Mouse (Mus musculus): ENCODE results near the gene Sdha. TPM values are rescaled to one million over a fixed set of nuclear protein-coding genes. Genes with fewer than 3 reads are reported as not detected.

The Sdha gene
- total and polyA plus RNA-seq, 3 experiments, result 120 to 249 (median 161) TPM

DNA sequence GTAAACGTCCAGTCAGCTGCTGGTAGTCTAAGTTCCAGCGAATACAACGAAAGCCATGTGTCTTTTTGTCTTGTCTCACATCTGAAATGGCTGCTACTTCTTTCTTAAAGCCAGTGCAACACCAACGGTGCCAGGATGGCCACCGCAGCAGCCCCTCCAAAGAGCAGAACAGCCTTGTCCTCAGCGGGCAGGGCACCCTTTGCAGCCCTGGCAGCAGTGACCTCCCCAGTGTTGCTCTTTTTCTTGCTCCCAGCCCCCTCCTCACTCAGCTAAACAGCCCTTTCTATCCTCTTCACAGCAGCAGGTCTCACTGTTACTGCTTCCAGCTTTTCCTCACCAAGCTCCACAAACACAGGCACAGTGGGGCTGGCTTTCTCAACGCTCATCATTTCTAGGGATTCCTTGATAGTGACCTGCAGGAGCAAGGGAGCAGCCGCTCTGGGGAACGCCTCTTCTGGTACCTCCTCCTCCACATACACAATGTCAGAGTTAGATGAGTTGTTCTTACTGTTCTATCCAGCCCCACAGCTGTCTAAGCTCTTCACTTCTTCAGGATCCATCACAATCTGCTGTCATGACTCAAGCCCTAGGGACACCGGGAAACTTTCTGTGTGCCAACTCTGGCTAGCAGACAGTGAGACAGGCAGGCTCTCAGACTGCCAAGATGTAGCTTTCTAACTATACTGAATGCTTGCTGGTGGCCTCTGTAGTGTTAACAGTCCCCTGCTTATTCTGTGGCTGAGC, 31.6 kb upstream of the Sdha start:
- no peaks in the 10 kb centered on the region for H3K4me1 ChIP-seq (ENCODE audit: control insufficient read depth in 1 of 2, insufficient read depth in 2 of 2)
- H3K4me2 ChIP-seq (ENCODE audit: insufficient read depth, low read depth, poor library complexity, severe bottlenecking), result no peak overlapping the region
- no peaks in the 10 kb centered on the region for H3K27me3 ChIP-seq (replicated peaks)
- H3K4me3 ChIP-seq (replicated peaks in 1 of 3; ENCODE audit: low read depth in 2 of 3, low read length in 2 of 3, poor library complexity in 1 of 3), result no peak overlapping the region
- no peak overlapping the region for H3K9ac ChIP-seq (ENCODE audit: insufficient read depth, low read depth)
- peaks cover 0 to 17% of the 10 kb centered on the region in 2 experiments for H3K36me3 ChIP-seq (replicated peaks in 1 of 2; ENCODE audit: control insufficient read depth in 1 of 2, insufficient read depth in 1 of 2, low read length in 1 of 2)
- no peaks in the 10 kb centered on the region for H3K9me3 ChIP-seq (replicated peaks; ENCODE audit: low read length)
- DNase-seq (ENCODE audit: extremely low read depth), result no peak
- dilution Hi-C loops (cut with MboI; ENCODE audit: extremely low pct_ligation_motif_present, extremely low pct_unique_long_range_greater_than_20kb, low sequenced_read_pairs) (no loop called here), in situ Hi-C loops (cut with MboI; ENCODE audit: low pct_ligation_motif_present, low pct_unique_long_range_greater_than_20kb, low sequenced_read_pairs) (no loop called here)
- H3K27ac ChIP-seq (ENCODE audit: insufficient read depth, low read depth), result no peak overlapping the region
- no peaks in the 10 kb centered on the region for H3K79me2 ChIP-seq (replicated peaks; ENCODE audit: control insufficient read depth, extremely low read depth, insufficient read depth, poor library complexity, severe bottlenecking)
- TF ChIP-seq RAD21 (IDR thresholded peaks at IDR 0.05; ENCODE audit: low read depth, low read length), result no peak
- no peak for TF ChIP-seq HCFC1 (IDR thresholded peaks at IDR 0.05; ENCODE audit: low read depth, low read length)
- TF ChIP-seq E2F4 (IDR thresholded peaks at IDR 0.05; ENCODE audit: insufficient replicate concordance, low read depth, low read length), result no peak
- no peak for TF ChIP-seq RCOR1 (conservative IDR thresholded peaks at IDR 0.05; ENCODE audit: low read depth, low read length)
- no peak for TF ChIP-seq TCF12 (IDR thresholded peaks at IDR 0.05; ENCODE audit: low read depth, low read length)
- no peak for TF ChIP-seq GABPA (IDR thresholded peaks at IDR 0.05; ENCODE audit: insufficient replicate concordance, low read depth, low read length)
- no peak for TF ChIP-seq ELF1 (IDR thresholded peaks at IDR 0.05; ENCODE audit: low read depth, low read length)
- no peak for TF ChIP-seq CHD2 (IDR thresholded peaks at IDR 0.05; ENCODE audit: low read length)
- no peak for TF ChIP-seq MEF2A (IDR thresholded peaks at IDR 0.05; ENCODE audit: borderline replicate concordance, low read depth, low read length)
- no peak for TF ChIP-seq MYC (IDR thresholded peaks at IDR 0.05; ENCODE audit: low read depth, low read length)

DNA sequence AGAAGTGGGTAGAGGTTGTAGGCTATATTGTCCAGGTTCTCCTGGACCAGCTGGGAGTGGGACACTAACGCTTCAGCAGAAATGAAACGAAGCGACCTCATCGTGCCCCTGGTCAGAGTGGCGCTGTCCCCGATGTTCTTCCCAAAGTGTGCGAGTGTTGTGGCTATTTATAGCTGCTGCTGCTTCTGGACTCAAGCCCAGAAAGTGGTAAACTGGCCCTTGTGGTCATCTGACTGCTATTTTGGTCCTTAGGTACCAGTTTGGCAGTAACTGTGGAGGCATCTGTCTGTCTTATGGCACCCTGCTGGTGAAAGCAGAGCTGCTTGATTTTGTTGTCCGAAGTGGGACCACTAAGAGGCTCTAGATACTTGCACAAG, 13.8 kb upstream of the Sdha start, which contains the start of gene Lrrc14b:
TSS of gene Lrrc14b (minus strand) at position 147 of the 377 bp plus-strand sequence.
- in situ Hi-C loops (cut with MboI; ENCODE audit: low pct_ligation_motif_present, low pct_unique_long_range_greater_than_20kb, low sequenced_read_pairs) (no loop called here), dilution Hi-C loops (cut with MboI; ENCODE audit: extremely low pct_ligation_motif_present, extremely low pct_unique_long_range_greater_than_20kb, low sequenced_read_pairs) (no loop called here)
- peaks cover 0 to 11% of the 10 kb centered on the region in 2 experiments; a peak in 2 of 4 replicates for H3K4me1 ChIP-seq (ENCODE audit: control insufficient read depth in 1 of 2, insufficient read depth in 2 of 2)
- no peak within 1 kb of the TSS for H3K9ac ChIP-seq (ENCODE audit: insufficient read depth, low read depth)
- H3K27ac ChIP-seq (ENCODE audit: insufficient read depth, low read depth), result no peak within 1 kb of the TSS
- TF ChIP-seq JUND (conservative IDR thresholded peaks at IDR 0.05; ENCODE audit: low read depth, low read length) (no peak), IRF4 (IDR thresholded peaks at IDR 0.05; ENCODE audit: low read depth, low read length) (no peak), ZC3H11A (IDR thresholded peaks at IDR 0.05; ENCODE audit: low read depth, low read length) (no peak)
- no peak for DNase-seq (ENCODE audit: extremely low read depth)
- H3K79me2 ChIP-seq (replicated peaks; ENCODE audit: control insufficient read depth, extremely low read depth, insufficient read depth, poor library complexity, severe bottlenecking), result no peaks in the 10 kb centered on the region; the same call in 1 of the 2 replicates
- no peaks in the 10 kb centered on the region for H3K9me3 ChIP-seq (replicated peaks; ENCODE audit: low read length)
- H3K4me2 ChIP-seq (ENCODE audit: insufficient read depth, low read depth, poor library complexity, severe bottlenecking), result no peak within 1 kb of the TSS
- no peaks in the 10 kb centered on the region for H3K27me3 ChIP-seq (replicated peaks)
- peaks cover 17 to 45% of the 10 kb centered on the region in 2 experiments for H3K36me3 ChIP-seq (replicated peaks in 1 of 2; ENCODE audit: control insufficient read depth in 1 of 2, insufficient read depth in 1 of 2, low read length in 1 of 2)
- no peak within 1 kb of the TSS for H3K4me3 ChIP-seq (replicated peaks in 1 of 3; ENCODE audit: low read depth in 2 of 3, low read length in 2 of 3, poor library complexity in 1 of 3)

All from CH12.LX (cell line).